Mouse (Mus musculus): ENCODE measurements around the gene Acvr1.

GRCm38 (mm10) chr2:58518517-58518916 lies 48.4 kb downstream of the Acvr1 start:
- TF ChIP-seq CTCF (IDR thresholded peaks at IDR 0.05; ENCODE audit: low read depth) (no peak), EP300 (optimal IDR thresholded peaks at IDR 0.05) (no peak)
